Mouse (Mus musculus) mouse trophoblast stem cell (cell line): ENCODE data around the gene Arhgef2.

ENCODE experiments used
- in situ Hi-C, 2 experiments: fragments of 300-500 bp; cut with MseI, MboI; formaldehyde crosslinking; loops; 2 replicates in 1 of 2; 3 replicates in 1 of 2; pipeline ENCODE4 v1.15.1; 2025

Arhgef2 gene

DNA sequence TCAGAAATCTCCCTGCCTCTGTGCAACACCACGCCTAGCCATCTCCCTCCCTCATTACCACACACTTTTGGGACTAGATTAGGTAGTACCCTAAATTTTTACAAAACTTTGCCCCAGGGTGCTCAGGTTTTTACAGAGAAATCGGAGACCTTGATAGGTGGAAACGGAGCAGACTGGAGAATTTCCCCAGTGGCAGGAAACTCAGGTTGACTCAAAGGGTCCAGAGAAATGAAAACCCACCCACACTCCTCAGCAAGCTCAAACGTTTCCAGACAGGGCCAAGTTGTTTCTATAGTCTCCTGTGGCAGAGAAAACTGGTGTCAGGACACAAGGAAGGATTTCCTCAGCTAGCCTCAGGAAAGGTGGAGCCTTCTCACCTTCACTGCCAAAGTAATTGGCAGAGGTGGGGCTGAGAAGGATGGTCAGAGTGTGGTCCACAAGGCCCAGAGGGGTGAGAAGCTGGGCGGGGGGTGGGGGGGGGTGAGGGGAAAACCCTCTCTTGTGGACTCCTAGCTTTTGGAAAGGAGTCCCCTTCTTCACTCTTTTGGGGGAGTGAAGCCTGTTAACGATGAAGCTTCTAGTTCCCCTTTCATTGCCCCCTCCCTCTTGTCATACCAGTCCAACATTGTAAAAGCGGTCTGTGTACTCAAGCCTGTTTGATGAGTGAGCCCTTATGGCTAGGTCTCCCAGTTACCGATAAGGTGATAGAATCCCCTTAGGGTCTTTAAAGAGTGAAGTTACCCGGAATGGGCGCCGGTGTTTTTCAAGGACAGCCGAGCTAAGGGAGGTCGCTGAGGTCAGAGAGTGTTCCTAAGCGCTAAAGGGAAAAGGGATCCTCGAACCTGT is 14.6 kb downstream of the Arhgef2 start:
- in situ Hi-C loops, result no loop called here

DNA sequence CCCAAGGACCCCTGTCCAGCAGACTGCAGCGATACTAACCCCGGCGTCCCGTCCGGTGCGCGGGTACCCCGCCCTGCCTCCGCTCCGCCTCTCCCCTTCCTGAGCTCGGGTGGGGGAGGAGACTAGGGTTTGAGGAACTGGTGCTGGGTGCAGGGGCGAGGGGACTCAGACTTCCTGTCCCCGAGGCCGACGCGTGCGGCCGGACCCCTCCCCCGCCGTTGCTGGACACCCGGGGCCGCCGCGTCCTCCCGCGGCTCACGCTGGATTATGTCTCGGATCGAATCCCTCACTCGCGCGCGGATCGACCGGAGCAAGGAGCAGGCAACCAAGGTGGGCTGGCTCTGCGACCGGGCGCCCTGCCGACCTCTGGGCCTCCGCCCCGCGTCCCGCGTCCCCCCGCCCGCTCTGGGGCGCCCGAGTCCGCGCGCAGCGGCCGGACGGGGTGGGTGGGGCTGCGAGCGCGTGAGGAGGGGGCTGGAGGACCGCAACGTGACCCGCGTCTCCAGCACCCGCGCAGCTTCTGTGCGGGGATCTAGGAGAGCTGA is 15.3 kb downstream of the Arhgef2 start:
- in situ Hi-C loops, result no loop called here

DNA sequence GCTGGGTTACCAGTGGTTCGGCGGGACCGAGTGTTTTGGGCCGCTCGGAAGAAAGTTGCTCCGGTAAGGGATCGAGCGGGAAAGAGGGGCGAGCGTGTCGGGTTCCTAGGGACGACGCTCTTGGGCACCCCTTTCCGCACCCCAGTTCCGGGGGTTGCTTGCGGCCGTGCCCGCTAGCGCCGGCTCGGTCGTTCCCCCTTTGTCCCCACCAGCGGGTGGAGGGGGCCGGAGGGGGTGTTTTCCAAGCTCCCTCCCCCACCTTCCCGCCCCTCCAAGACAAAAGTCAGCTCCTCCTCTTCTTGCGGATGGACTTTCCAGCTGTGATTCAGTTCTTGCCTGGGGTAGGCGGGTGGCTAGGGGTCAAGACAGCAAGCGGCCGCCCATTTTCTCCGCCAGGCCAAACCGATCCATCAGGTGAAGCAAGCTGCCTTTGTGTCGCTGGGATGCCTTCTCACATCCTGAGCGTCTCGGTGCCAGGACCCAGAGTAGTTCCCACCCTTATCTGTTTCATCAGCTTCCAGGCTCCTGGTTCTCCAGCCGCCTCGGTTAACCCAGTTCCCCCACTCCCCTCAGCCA is 15.9 kb downstream of the Arhgef2 start:
- in situ Hi-C loops, result no loop called here

GRCm38 (mm10) chr3:88622113-88622940 is 16.6 kb downstream of the Arhgef2 start:
- in situ Hi-C loops, result no loop called here

- in situ Hi-C loops, result no loop called here
Measured at GRCm38 (mm10) chr3:88622941-88623345, 17.2 kb downstream of the Arhgef2 start.

DNA sequence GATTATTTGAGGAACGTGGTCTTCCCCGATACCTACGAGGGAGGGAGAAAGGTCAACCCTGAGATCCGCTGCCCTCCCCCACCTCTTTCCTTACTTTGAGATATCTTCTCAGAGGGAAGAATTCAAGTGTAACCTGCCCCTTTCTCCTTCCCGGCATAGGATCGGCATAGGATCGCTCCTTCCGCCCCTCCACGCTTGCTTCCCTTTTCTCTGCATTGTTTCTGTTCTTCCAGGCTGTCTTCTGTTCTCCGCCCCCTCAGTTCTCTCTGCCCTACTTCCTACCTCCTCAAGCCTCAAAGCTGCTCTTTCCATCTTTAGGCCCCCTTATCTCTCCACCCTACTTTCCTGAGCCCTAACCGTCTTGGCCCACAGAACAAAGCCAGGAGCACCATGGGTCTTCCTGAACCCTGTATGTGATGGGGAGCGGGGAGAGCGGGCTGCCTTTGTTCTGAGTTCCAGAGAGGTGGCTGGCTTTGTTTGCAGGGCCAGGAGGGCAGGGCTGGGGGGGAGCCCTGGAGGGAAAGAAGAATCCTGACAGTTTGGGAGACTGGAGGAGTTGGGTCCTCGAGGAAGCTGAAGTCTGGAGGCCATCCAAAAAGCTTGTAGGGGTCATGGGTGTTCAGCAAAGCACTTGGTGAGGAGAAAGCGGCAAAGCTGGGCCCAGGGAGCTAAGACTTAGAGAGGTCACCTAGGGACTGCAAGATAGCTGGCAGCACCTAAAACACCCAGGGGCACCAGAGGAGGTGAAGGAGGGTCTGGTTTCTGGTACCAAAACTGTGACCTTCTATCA is 17.8 kb downstream of the Arhgef2 start:
- in situ Hi-C loops, result no loop called here

GRCm38 (mm10) chr3:88624324-88624723 is 18.6 kb downstream of the Arhgef2 start:
- in situ Hi-C loops, result no loop called here

DNA sequence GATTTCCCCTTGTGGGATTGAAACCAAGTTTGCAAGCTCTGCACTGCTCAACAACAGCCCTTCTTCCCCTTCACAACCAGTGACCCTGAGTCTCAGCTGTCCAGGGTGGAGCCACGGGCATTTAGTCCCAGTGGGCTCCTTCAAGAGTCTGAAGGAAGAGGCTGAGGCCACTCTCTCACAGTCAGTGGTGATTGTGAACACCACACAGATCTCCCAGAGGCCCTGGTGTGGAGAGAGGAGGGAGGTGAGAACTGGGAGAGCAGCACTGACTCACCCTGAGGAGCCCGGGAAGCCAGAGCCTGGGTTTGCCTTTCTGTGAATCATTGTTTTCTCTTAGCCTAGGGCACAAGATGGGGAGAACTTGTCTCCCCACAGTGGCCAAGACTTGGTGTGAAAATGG is 19.2 kb downstream of the Arhgef2 start:
- in situ Hi-C loops, result no loop called here

GRCm38 (mm10) chr3:88625531-88625930 is 19.8 kb downstream of the Arhgef2 start:
- in situ Hi-C loops, result no loop called here

- in situ Hi-C loops, result no loop called here
Measured at GRCm38 (mm10) chr3:88626316-88626715, 20.6 kb downstream of the Arhgef2 start.

DNA sequence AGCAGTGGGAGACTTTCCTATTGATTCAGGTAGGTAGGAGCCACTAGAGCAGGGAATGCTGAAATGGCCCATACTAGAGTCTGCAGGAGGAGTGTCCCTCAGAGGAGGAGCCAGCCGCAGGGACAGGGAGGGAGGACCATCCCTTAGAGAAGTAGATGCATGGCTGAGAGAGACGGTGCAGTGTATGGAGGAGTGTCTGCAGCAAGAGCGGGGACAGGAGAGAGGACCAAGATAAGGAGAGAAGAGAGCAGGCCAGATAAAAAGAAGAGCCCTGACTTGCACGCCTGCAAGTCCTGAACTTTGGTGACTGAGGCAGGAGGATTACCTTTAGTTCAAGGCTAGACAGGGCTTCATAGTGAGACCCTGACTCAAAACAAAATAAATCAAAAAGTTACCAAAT is 21.3 kb downstream of the Arhgef2 start:
- in situ Hi-C loops, result no loop called here

DNA sequence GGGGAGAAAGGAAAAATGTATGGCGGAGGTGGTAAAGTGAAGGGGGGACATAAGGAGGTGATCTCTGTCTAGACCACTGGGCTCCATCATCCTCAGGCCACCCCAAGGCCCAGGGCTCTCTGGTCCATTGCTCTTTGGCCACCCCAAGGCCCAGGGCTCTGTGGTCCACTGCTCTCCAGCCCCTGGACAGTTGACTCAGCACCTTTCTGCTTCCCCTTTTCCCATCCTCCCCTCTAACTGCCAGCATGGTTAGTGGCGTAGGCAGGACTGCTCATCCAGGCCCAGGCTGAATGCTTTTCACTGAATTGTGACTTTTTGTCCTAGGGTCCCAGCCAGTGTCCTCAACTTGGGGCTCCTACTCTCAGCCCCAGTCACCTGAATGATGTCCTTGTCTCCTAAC is 21.8 kb downstream of the Arhgef2 start:
- in situ Hi-C loops, result no loop called here

GRCm38 (mm10) chr3:88628766-88629165 is 23.0 kb downstream of the Arhgef2 start:
- in situ Hi-C loops, result no loop called here

- in situ Hi-C loops, result no loop called here
Measured at GRCm38 (mm10) chr3:88629244-88629643, 23.5 kb downstream of the Arhgef2 start.

GRCm38 (mm10) chr3:88630018-88630417 is 24.3 kb downstream of the Arhgef2 start:
- in situ Hi-C loops, result no loop called here

- in situ Hi-C loops, result no loop called here
Measured at GRCm38 (mm10) chr3:88630849-88631341, 25.1 kb downstream of the Arhgef2 start.

DNA sequence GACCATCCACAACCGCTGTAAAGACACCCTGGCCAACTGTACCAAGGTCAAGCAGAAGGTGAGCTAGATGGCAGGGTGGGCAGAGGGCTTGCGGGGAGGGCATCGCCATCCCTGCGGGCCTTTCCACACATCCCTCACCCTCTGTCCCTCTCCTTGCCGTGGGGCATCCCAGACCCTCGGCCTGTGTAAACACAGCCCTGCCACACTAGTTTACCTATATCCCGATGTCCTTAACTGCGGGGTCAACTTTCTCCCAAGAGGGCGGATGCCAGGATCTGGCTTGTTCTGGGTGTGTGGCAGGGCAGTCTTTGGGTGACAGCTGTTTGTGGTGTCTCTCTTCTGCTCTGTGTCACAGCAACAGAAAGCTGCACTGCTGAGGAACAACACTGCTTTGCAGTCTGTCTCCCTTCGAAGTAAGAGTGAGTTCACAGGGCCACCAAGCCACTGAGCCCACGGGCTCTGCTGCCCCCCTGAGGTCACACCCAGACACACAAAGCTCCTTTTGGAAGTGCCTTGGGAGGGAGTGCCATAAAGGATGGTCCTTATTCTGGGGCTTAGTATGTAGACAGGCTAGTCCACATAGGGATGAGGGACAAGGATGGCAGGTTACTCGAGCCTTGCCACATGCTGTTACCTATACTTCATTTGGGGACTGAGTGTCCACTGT is 26.3 kb downstream of the Arhgef2 start:
- in situ Hi-C loops, result no loop called here

GRCm38 (mm10) chr3:88633056-88633455 is 27.3 kb downstream of the Arhgef2 start:
- in situ Hi-C loops, result no loop called here

DNA sequence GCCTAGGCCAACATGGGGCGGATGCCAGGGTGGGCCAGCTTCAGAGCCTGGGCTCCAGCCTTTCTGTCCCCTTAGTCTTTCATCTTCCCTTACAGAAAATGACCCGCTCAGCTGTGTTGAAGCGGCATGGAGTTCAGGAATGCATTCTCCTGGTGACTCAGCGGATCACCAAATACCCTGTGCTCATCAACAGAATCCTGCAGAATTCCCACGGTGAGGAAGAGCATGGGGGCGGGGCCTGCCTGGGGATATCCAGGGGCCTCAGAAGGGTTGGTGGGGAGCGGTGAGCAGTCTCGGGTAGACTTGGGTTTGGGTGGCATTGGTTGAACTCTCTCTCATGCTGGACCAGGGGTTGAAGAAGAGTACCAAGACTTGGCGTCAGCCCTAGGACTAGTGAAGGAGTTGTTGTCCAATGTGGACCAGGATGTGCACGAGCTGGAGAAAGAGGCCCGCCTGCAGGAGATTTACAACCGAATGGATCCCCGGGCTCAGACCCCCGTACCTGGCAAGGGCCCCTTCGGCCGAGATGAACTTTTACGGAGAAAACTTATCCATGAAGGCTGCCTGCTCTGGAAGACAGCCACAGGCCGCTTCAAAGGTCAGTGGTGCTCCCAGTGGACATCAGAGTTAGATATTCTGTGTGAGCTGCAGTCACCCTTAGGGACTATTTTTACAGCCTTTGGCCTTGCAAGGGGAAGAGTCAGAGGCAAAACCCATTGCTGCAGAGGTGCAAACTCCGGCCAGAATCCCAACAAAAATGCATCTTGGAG is 29.9 kb downstream of the Arhgef2 start:
- in situ Hi-C loops, result no loop called here

- in situ Hi-C loops, result no loop called here
Measured at GRCm38 (mm10) chr3:88636555-88636986, 30.8 kb downstream of the Arhgef2 start.
